Mouse (Mus musculus): Measurements from ENCODE around the gene Pla2g2c. TPM values are rescaled to one million over a fixed set of nuclear protein-coding genes. Genes with fewer than 3 reads are reported as not detected.

The Pla2g2c gene
- polyA plus RNA-seq, 1 experiment: not detected

DNA sequence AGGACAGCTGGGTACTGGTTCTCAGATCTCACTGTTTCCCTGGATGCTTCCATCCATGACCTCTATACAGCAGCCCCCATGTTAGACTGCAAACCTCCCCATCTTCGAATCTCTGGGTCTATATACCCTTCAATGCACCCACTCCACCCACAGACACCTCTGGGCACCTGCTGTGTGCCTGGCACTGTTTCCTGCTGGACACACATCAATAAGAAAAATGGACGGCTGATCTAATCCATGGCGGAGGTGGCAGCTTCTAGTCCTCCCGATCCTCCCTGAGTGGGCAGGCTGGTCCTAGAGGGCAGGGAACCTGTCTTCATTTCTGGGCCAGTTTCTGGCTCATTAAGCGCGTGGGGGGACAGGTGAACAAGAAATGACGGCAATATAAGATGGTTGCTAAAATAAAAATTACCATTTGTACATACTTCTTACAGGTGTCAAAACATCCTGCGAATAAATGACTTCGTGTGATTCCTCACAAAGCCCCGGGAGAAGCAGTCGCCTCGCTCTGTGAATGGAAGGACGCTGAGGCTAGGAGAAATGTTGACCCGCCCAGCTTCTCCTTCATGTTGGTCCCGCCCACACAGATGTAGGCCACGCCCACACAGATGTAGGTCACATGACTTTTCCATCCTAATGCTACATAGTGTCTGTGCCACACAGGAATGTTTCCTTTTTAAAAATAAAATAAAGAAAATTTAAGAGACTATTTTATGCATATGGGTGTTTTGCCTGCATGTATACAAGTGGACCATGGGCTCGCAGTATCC, 13.4 kb upstream of the Pla2g2c start:
- Histone ChIP-seq H3K4me1 (ENCODE audit: control insufficient read depth, insufficient read depth, low read length) (no peaks in the 10 kb centered on the region), H3K27ac (ENCODE audit: control insufficient read depth, insufficient read depth, low read depth, low read length, poor library complexity) (no peak overlapping the region), H3K4me3 (replicated peaks; ENCODE audit: control insufficient read depth, low read depth, low read length) (no peak overlapping the region)
- WGBS: 60% methylated on average over 17 of the region's 17 CpGs
- TF ChIP-seq CTCF (IDR thresholded peaks at IDR 0.05; ENCODE audit: control insufficient read depth, insufficient read depth, low read length) (no peak), POLR2A (IDR thresholded peaks at IDR 0.05; ENCODE audit: borderline replicate concordance, control insufficient read depth, low read depth, low read length) (no peak)

DNA sequence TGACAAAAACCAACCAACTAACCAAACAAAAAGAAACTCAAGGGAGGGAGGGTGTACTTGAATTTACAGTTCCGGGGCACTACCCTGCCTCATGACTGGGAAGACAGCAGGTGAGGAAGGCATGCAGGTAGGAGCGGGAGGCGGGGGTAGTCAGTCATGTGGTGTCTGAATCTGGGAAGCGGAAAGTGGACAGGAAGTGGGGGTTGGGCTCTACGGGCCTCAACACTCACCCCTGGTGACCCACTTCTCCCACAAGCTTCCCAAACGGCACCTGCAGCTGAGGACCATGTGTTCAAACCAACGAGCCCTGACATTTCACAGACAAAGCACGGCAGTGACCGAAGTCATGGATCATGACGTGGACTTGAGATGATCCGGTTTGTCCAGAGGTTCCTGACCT, 12.5 kb upstream of the Pla2g2c start:
- Histone ChIP-seq H3K27ac (ENCODE audit: control insufficient read depth, insufficient read depth, low read depth, low read length, poor library complexity) (no peak overlapping the region), H3K4me3 (replicated peaks; ENCODE audit: control insufficient read depth, low read depth, low read length) (no peak overlapping the region), H3K4me1 (ENCODE audit: control insufficient read depth, insufficient read depth, low read length) (no peaks in the 10 kb centered on the region)
- WGBS: 70% methylated on average over 11 of the region's 11 CpGs
- TF ChIP-seq CTCF (IDR thresholded peaks at IDR 0.05; ENCODE audit: control insufficient read depth, insufficient read depth, low read length): no peak
- TF ChIP-seq POLR2A (IDR thresholded peaks at IDR 0.05; ENCODE audit: borderline replicate concordance, control insufficient read depth, low read depth, low read length): no peak

DNA sequence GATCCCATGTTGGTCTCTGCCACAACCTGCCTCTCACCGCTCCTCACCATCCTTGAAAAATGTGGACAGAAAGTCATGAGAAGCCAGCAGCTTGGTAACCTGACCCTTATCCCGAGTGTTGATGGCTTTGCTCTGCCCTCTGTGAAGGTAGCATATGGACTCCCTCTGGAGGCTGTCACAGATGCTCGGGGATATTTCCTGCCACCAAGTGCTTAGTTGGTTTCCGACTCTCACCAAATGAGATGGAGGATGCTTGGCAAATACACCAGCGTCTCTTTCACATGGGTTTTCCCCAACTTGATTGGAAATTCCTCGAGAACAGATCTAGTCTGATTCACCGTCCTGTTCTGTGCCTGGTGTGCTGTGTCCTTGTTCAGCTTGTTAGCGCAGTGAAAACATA, 12.0 kb upstream of the Pla2g2c start:
- no peak overlapping the region for H3K27ac ChIP-seq (ENCODE audit: control insufficient read depth, insufficient read depth, low read depth, low read length, poor library complexity)
- no peak overlapping the region for H3K4me3 ChIP-seq (replicated peaks; ENCODE audit: control insufficient read depth, low read depth, low read length)
- no peaks in the 10 kb centered on the region for H3K4me1 ChIP-seq (ENCODE audit: control insufficient read depth, insufficient read depth, low read length)
- no peak for TF ChIP-seq POLR2A (IDR thresholded peaks at IDR 0.05; ENCODE audit: borderline replicate concordance, control insufficient read depth, low read depth, low read length)
- no peak for TF ChIP-seq CTCF (IDR thresholded peaks at IDR 0.05; ENCODE audit: control insufficient read depth, insufficient read depth, low read length)
- WGBS: 68% methylated on average over 8 of the region's 8 CpGs

GRCm38 (mm10) chr4:138714186-138714585, 10.4 kb upstream of the Pla2g2c start:
- TF ChIP-seq POLR2A (IDR thresholded peaks at IDR 0.05; ENCODE audit: borderline replicate concordance, control insufficient read depth, low read depth, low read length): no peak
- TF ChIP-seq CTCF (IDR thresholded peaks at IDR 0.05; ENCODE audit: control insufficient read depth, insufficient read depth, low read length): no peak
- no peak overlapping the region for H3K27ac ChIP-seq (ENCODE audit: control insufficient read depth, insufficient read depth, low read depth, low read length, poor library complexity)
- H3K4me1 ChIP-seq (ENCODE audit: control insufficient read depth, insufficient read depth, low read length): no peaks in the 10 kb centered on the region
- no peak overlapping the region for H3K4me3 ChIP-seq (replicated peaks; ENCODE audit: control insufficient read depth, low read depth, low read length)
- 50% methylated on average over 1 of the region's 1 CpGs for WGBS

GRCm38 (mm10) chr4:138716697-138717096, 7.9 kb upstream of the Pla2g2c start:
- no peak overlapping the region for H3K4me3 ChIP-seq (replicated peaks; ENCODE audit: control insufficient read depth, low read depth, low read length)
- H3K27ac ChIP-seq (ENCODE audit: control insufficient read depth, insufficient read depth, low read depth, low read length, poor library complexity): no peak overlapping the region
- H3K4me1 ChIP-seq (ENCODE audit: control insufficient read depth, insufficient read depth, low read length): no peaks in the 10 kb centered on the region
- WGBS: 72% methylated on average over 9 of the region's 9 CpGs
- TF ChIP-seq POLR2A (IDR thresholded peaks at IDR 0.05; ENCODE audit: borderline replicate concordance, control insufficient read depth, low read depth, low read length) (no peak), CTCF (IDR thresholded peaks at IDR 0.05; ENCODE audit: control insufficient read depth, insufficient read depth, low read length) (no peak)

GRCm38 (mm10) chr4:138718586-138719263, 5.9 kb upstream of the Pla2g2c start:
- no peak overlapping the region for H3K4me3 ChIP-seq (replicated peaks; ENCODE audit: control insufficient read depth, low read depth, low read length)
- TF ChIP-seq POLR2A (IDR thresholded peaks at IDR 0.05; ENCODE audit: borderline replicate concordance, control insufficient read depth, low read depth, low read length): no peak
- H3K4me1 ChIP-seq (ENCODE audit: control insufficient read depth, insufficient read depth, low read length): no peaks in the 10 kb centered on the region
- no peak overlapping the region for H3K27ac ChIP-seq (ENCODE audit: control insufficient read depth, insufficient read depth, low read depth, low read length, poor library complexity)
- WGBS: 67% methylated on average over 5 of the region's 5 CpGs

DNA sequence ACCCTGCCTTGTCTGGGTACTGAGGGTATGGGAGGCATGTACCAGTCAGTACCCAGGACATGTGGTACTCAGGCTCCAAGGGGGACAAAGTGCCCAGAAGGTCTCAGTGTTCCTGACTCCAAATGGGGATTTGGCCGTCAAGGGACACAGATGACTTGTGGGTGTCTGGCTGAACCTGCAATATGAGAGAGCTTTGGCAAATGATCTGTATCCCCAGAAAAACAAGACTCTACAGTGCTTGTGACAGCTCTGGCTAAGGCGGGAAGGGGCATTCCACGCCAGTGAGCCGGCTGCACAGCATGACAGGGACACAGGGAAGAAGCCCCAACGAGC, 5.4 kb upstream of the Pla2g2c start:
- 76% methylated on average over 5 of the region's 5 CpGs for WGBS
- H3K27ac ChIP-seq (ENCODE audit: control insufficient read depth, insufficient read depth, low read depth, low read length, poor library complexity): no peak overlapping the region
- no peaks in the 10 kb centered on the region for H3K4me1 ChIP-seq (ENCODE audit: control insufficient read depth, insufficient read depth, low read length)
- no peak overlapping the region for H3K4me3 ChIP-seq (replicated peaks; ENCODE audit: control insufficient read depth, low read depth, low read length)
- TF ChIP-seq CTCF (IDR thresholded peaks at IDR 0.05; ENCODE audit: control insufficient read depth, insufficient read depth, low read length) (no peak), POLR2A (IDR thresholded peaks at IDR 0.05; ENCODE audit: borderline replicate concordance, control insufficient read depth, low read depth, low read length) (no peak)

DNA sequence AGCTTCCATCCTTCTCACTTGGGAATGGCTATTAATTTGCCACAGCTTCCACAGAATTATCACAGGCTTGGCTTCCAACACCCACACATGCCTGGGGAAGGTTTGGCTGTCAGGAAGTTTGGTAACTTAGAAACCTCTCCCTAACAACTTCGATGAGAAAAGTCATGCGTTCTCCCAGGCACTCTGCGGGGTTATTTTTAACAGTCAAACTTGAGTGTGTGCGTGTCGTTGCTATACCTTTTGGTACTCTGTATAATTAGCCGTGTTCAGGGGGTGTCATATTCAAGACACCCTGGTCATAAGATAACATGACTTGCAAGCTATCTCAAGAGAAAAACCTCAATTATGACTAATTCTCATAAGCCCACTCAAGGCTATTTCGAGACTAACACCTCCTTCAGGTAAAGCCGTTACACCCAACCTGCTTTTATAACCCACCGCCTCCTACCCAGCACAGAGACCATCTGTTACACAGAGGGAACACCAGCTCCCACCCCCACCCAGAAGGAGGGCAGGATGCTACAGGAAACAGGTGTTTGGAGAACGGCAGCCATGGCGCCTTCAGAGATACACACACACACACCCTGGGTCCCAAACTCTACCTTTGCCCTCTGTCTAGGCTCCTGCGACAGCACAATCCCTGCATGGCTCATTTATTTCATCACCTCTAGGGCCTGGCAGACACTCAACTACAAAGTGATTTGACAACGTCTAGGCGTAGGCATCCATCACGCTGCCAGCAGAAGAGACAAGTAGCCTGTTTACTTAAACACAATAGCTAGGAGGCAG, 905 bp upstream of the Pla2g2c start:
- Histone ChIP-seq H3K27ac (ENCODE audit: control insufficient read depth, insufficient read depth, low read depth, low read length, poor library complexity) (no peak overlapping the region), H3K4me1 (ENCODE audit: control insufficient read depth, insufficient read depth, low read length) (no peaks in the 10 kb centered on the region; the same call in 1 of the 2 replicates), H3K4me3 (replicated peaks; ENCODE audit: control insufficient read depth, low read depth, low read length) (no peak overlapping the region)
- 35% methylated on average over 15 of the region's 15 CpGs for WGBS
- TF ChIP-seq CTCF (IDR thresholded peaks at IDR 0.05; ENCODE audit: control insufficient read depth, insufficient read depth, low read length): no peak
- no peak for TF ChIP-seq POLR2A (IDR thresholded peaks at IDR 0.05; ENCODE audit: borderline replicate concordance, control insufficient read depth, low read depth, low read length)
